Mouse (Mus musculus) midbrain, embryonic 12.5 days (tissue): ENCODE measurements around the gene Spx. TPM values are rescaled to one million over a fixed set of nuclear protein-coding genes. Genes with fewer than 3 reads are reported as not detected.
A peak's percentile ranks its signal among the peaks of the same experiment; 100 is the strongest.

Source experiments
- ATAC-seq: fragments of 200-750 bp; cut with Nextera tagmentation; 2 replicates; pipeline ENCODE4 v1.8.0; 2017; ENCODE audit warnings: low read depth, moderate TSS enrichment, moderate library complexity; ENCODE audit not compliant: low FRiP score
- H3K27ac ChIP-seq: fragments of 300-500 bp; sonication (generic); replicated peaks from 2 replicates; pipeline ENCODE4 v1.5.1; 2016; ENCODE audit warnings: mild to moderate bottlenecking
- H3K27me3 ChIP-seq: fragments of 300-500 bp; sonication (generic); 2 replicates; pipeline ENCODE4 v1.6.1; 2016; ENCODE audit warnings: mild to moderate bottlenecking
- H3K36me3 ChIP-seq: fragments of 300-500 bp; sonication (generic); 2 replicates; pipeline ENCODE4 v1.6.1; 2016
- H3K4me1 ChIP-seq: fragments of 300-500 bp; sonication (generic); 2 replicates; pipeline ENCODE4 v1.6.1; 2016
- H3K4me2 ChIP-seq: fragments of 300-500 bp; sonication (generic); replicated peaks from 2 replicates; pipeline ENCODE4 v1.6.1; 2016; ENCODE audit warnings: mild to moderate bottlenecking, moderate library complexity
- H3K4me3 ChIP-seq: fragments of 300-500 bp; sonication (generic); 2 replicates; pipeline ENCODE4 v1.5.1; 2016; ENCODE audit warnings: mild to moderate bottlenecking
- H3K9ac ChIP-seq: fragments of 300-500 bp; sonication (generic); replicated peaks from 2 replicates; pipeline ENCODE4 v1.6.1; 2016; ENCODE audit warnings: mild to moderate bottlenecking, moderate library complexity
- H3K9me3 ChIP-seq: fragments of 300-500 bp; sonication (generic); 2 replicates; pipeline ENCODE4 v1.6.1; 2016; ENCODE audit warnings: mild to moderate bottlenecking
- WGBS: fragments of 180-500 bp; shearing (Covaris S2); methylation state at CpG from one replicate; pipeline ENCODE4 v1.1.7; 2016; 5-methylcytosine and 5-hydroxymethylcytosine counted together
- polyA plus RNA-seq: library from polyadenylated mRNA; unstranded; fragments of >200 nt; fragmentation: Nextera tagmentation; extraction: Ambion mirVana; gene quantifications from 2 replicates; pipeline ENCODE4 v1.2.1, GENCODE M21; 2016

The Spx gene
- 2.6 and 4.3 TPM in 2 replicates for polyA plus RNA-seq

- peak within 1 kb of the TSS; percentile 43; the same call in 1 of the 2 replicates for H3K4me3 ChIP-seq
- WGBS, result 75% methylated on average over 11 of the region's 11 CpGs
- no peaks in the 10 kb centered on the region for H3K9me3 ChIP-seq
- H3K9ac ChIP-seq, result no peak within 1 kb of the TSS
- H3K27me3 ChIP-seq, result peaks cover 35% of the 10 kb centered on the region
- ATAC-seq, result no peak
- H3K27ac ChIP-seq, result no peak within 1 kb of the TSS
- H3K4me2 ChIP-seq, result peak within 1 kb of the TSS; percentile 76
- peaks cover 10% of the 10 kb centered on the region for H3K4me1 ChIP-seq
- H3K36me3 ChIP-seq, result no peaks in the 10 kb centered on the region
Observed at GRCm38 (mm10) chr6:142412906-142413491, at the start of gene Spx. TSS of gene Spx (plus strand) at chr6:142413441.

- WGBS, result 92% methylated on average over 8 of the region's 8 CpGs
Observed at GRCm38 (mm10) chr6:142365742-142366472, 47.3 kb upstream of the Spx start.

GRCm38 (mm10) chr6:142366473-142367018, 46.7 kb upstream of the Spx start:
- H3K9me3 ChIP-seq, result no peaks in the 10 kb centered on the region
- peaks cover 75% of the 10 kb centered on the region for H3K36me3 ChIP-seq
- H3K4me1 ChIP-seq, result no peaks in the 10 kb centered on the region
- H3K4me2 ChIP-seq, result no peak overlapping the region
- H3K4me3 ChIP-seq, result no peak overlapping the region
- H3K9ac ChIP-seq, result no peak overlapping the region
- no peaks in the 10 kb centered on the region for H3K27me3 ChIP-seq
- no peak for ATAC-seq
- no peak overlapping the region for H3K27ac ChIP-seq
- 93% methylated on average over 10 of the region's 10 CpGs for WGBS

More at GRCm38 (mm10) chr6:142365742-142366472, 47.3 kb upstream of the Spx start:
- peaks cover 79% of the 10 kb centered on the region for H3K36me3 ChIP-seq
- ATAC-seq, result no peak
- H3K4me2 ChIP-seq, result no peak overlapping the region
- no peaks in the 10 kb centered on the region for H3K4me1 ChIP-seq
- H3K9ac ChIP-seq, result no peak overlapping the region
- H3K27ac ChIP-seq, result no peak overlapping the region
- no peaks in the 10 kb centered on the region for H3K27me3 ChIP-seq
- no peak overlapping the region for H3K4me3 ChIP-seq
- no peaks in the 10 kb centered on the region for H3K9me3 ChIP-seq

GRCm38 (mm10) chr6:142367565-142367964, 45.7 kb upstream of the Spx start:
- Histone ChIP-seq H3K36me3 (peaks cover 77% of the 10 kb centered on the region), H3K4me1 (no peaks in the 10 kb centered on the region), H3K4me2 (no peak overlapping the region), H3K9ac (no peak overlapping the region), H3K27me3 (no peaks in the 10 kb centered on the region), H3K27ac (no peak overlapping the region), H3K4me3 (no peak overlapping the region), H3K9me3 (no peaks in the 10 kb centered on the region)
- WGBS, result 89% methylated on average over 3 of the region's 3 CpGs
- no peak for ATAC-seq

GRCm38 (mm10) chr6:142369568-142369967, 43.7 kb upstream of the Spx start:
- Histone ChIP-seq H3K27me3 (no peaks in the 10 kb centered on the region), H3K4me1 (no peaks in the 10 kb centered on the region), H3K9ac (no peak overlapping the region), H3K27ac (no peak overlapping the region), H3K4me3 (no peak overlapping the region), H3K36me3 (peaks cover 72% of the 10 kb centered on the region), H3K9me3 (no peaks in the 10 kb centered on the region), H3K4me2 (no peak overlapping the region)
- 93% methylated on average over 3 of the region's 3 CpGs for WGBS
- no peak for ATAC-seq

- Histone ChIP-seq H3K9me3 (no peaks in the 10 kb centered on the region), H3K27ac (no peak overlapping the region), H3K4me1 (no peaks in the 10 kb centered on the region), H3K4me3 (no peak overlapping the region), H3K36me3 (peaks cover 34% of the 10 kb centered on the region), H3K27me3 (no peaks in the 10 kb centered on the region), H3K4me2 (no peak overlapping the region), H3K9ac (no peak overlapping the region)
- WGBS, result 87% methylated on average over 1 of the region's 1 CpGs
- no peak for ATAC-seq
Observed at GRCm38 (mm10) chr6:142377081-142377480, 36.2 kb upstream of the Spx start.

DNA sequence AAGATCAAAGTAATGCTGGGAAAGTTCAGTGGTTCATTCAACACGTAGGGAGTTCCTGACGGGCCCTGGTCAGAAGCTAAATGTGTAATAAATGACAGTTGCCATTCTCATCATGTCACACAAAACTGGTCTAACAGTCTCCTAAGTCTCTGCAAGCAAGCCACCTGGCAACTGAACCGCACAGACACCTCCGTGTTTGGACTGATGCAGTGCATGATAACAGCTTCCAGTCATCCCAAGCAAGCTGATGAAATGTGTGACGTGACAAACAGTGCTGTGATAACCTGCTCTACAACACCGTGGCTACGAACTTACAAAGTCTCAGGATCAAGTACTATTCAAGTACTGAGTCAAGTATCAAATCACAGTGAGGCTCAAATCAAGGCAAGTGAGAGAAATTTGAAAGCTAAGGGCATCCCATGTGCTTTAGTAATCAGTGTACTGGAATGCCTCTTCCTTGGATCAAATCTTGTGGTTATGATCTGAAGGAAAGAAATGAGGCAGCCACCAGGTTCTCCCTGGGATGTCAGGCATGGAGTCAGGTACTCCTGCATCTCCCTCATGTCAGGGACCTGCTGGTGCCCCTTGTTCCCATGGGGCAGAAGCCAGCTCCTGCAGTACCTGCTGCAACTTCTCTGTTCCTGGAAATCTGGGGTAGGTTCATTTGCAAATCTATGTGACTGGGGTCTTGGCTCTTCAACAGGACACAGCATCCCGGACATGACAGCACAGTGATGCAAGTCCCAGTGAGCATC, 34.5 kb upstream of the Spx start:
- no peaks in the 10 kb centered on the region for H3K27me3 ChIP-seq
- H3K36me3 ChIP-seq, result peaks cover 28% of the 10 kb centered on the region
- 92% methylated on average over 8 of the region's 8 CpGs for WGBS
- no peaks in the 10 kb centered on the region for H3K9me3 ChIP-seq
- no peak overlapping the region for H3K4me3 ChIP-seq
- ATAC-seq, result no peak
- no peak overlapping the region for H3K27ac ChIP-seq
- no peak overlapping the region for H3K9ac ChIP-seq
- H3K4me1 ChIP-seq, result no peaks in the 10 kb centered on the region
- no peak overlapping the region for H3K4me2 ChIP-seq

DNA sequence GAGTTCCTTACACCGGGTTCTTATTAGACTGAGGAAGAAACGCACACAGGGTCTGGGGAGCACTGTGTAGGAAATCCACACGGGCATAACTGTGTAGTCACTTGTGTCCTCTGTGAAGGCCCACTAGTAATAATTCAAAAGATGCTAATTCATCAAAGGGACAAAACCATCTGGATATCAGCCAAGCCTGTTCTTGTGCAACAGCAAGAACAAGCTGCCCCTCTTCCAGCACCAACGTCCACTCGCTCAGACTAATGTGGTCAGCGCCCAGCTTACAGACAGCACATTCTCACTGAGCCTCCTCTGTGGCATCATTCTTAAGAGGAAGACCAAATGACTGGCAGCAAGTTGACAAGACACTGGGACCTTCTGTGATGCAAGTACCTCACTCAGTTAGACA, 33.3 kb upstream of the Spx start:
- WGBS, result 92% methylated on average over 6 of the region's 6 CpGs

DNA sequence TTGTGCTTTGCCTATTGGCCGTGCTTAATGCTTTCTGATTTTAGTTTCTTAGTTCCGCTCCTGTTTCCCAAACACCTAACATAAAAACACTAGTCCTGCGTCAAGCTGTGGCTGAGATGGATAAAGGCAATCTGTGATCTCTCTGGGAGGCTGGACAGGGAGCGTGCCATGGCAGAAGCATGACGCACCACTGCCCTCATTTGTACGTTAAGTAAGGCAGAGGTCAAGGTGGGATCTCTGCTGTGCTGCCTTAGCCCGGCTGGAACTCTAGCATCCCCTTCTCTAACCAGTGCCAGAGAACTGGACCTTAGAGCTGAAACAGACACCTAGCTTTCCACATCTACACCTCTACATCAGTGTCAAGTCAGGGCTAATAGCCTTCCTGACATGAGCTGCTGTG, 31.6 kb upstream of the Spx start:
- H3K9me3 ChIP-seq, result no peaks in the 10 kb centered on the region
- no peak for ATAC-seq
- H3K9ac ChIP-seq, result no peak overlapping the region
- H3K27me3 ChIP-seq, result no peaks in the 10 kb centered on the region
- H3K4me1 ChIP-seq, result peaks cover 5% of the 10 kb centered on the region; the same call in 1 of the 2 replicates
- H3K36me3 ChIP-seq, result peaks cover 1% of the 10 kb centered on the region
- H3K4me3 ChIP-seq, result no peak overlapping the region
- no peak overlapping the region for H3K4me2 ChIP-seq
- 88% methylated on average over 7 of the region's 7 CpGs for WGBS
- no peak overlapping the region for H3K27ac ChIP-seq

More for the DNA sequence above, 33.3 kb upstream of the Spx start:
- H3K4me2 ChIP-seq, result no peak overlapping the region
- no peak overlapping the region for H3K4me3 ChIP-seq
- no peaks in the 10 kb centered on the region for H3K27me3 ChIP-seq
- peaks cover 17% of the 10 kb centered on the region for H3K36me3 ChIP-seq
- H3K27ac ChIP-seq, result no peak overlapping the region
- no peak overlapping the region for H3K9ac ChIP-seq
- H3K4me1 ChIP-seq, result no peaks in the 10 kb centered on the region
- no peaks in the 10 kb centered on the region for H3K9me3 ChIP-seq
- no peak for ATAC-seq

DNA sequence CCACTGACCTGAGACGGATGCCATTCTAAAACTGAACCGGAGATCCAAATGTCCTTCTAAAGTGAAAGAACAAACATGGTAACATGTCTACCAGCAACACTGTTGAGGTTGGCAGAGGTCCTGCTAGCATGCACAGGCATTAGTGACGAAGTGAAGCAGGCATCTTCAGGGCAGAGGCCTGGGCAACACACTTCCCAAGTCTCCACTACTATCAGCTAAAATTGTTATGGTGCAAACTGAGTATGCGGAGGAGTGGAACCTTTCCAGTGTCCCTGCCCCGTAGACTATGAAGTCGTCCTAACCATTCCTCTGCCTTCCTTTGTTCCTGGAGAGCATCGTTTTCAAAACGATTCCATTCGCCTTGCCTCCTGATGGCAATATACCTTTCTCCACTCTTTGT, 28.7 kb upstream of the Spx start:
- 91% methylated on average over 9 of the region's 9 CpGs for WGBS
- Histone ChIP-seq H3K4me3 (no peak overlapping the region), H3K4me2 (no peak overlapping the region), H3K9me3 (no peaks in the 10 kb centered on the region), H3K27ac (no peak overlapping the region), H3K4me1 (peaks cover 20% of the 10 kb centered on the region), H3K9ac (no peak overlapping the region), H3K36me3 (no peaks in the 10 kb centered on the region), H3K27me3 (no peaks in the 10 kb centered on the region)
- no peak for ATAC-seq

- H3K4me1 ChIP-seq, result peaks cover 20% of the 10 kb centered on the region
- H3K27me3 ChIP-seq, result no peaks in the 10 kb centered on the region
- WGBS, result 6% methylated on average over 31 of the region's 31 CpGs
- H3K9ac ChIP-seq, result peak overlapping the region; percentile 54; the same call in 1 of the 2 replicates
- no peak overlapping the region for H3K27ac ChIP-seq
- peak; percentile 84 for ATAC-seq
- H3K9me3 ChIP-seq, result no peaks in the 10 kb centered on the region
- peak overlapping the region; percentile 99 for H3K4me3 ChIP-seq
- 0 out of 2 replicates have a peak, but pooled peaks cover 3% of the 10 kb centered on the region for H3K36me3 ChIP-seq
- peak overlapping the region; percentile 79 for H3K4me2 ChIP-seq
Observed at GRCm38 (mm10) chr6:142386285-142387010, 26.8 kb upstream of the Spx start.
